Mouse (Mus musculus): ENCODE measurements around the gene Zc2hc1b.

GRCm38 (mm10) chr10:13209061-13209460, 31.2 kb upstream of the Zc2hc1b start:
- no peak for TF ChIP-seq CTCF (IDR thresholded peaks at IDR 0.05; ENCODE audit: borderline replicate concordance, insufficient read depth, low read length)
- TF ChIP-seq POLR2A (IDR thresholded peaks at IDR 0.05; ENCODE audit: low read depth, low read length): no peak
